Mouse (Mus musculus) limb, embryonic 12.5 days (tissue): ENCODE results near the gene Ntrk1. TPM values are rescaled to one million over a fixed set of nuclear protein-coding genes. Genes with fewer than 3 reads are reported as not detected.

Experiments used
- ATAC-seq: fragments of 200-750 bp; cut with Nextera tagmentation; 2 replicates; pipeline ENCODE4 v1.8.0; 2017; ENCODE audit warnings: low read depth, moderate TSS enrichment; ENCODE audit not compliant: insufficient number of reproducible peaks, insufficient read depth, low FRiP score, low TSS enrichment
- H3K27ac ChIP-seq: fragments of 300-500 bp; sonication (generic); 2 replicates; pipeline ENCODE4 v1.5.1; 2016; ENCODE audit warnings: mild to moderate bottlenecking, moderate library complexity
- H3K27me3 ChIP-seq: fragments of 300-500 bp; sonication (generic); 2 replicates; pipeline ENCODE4 v1.6.1; 2016; ENCODE audit warnings: mild to moderate bottlenecking, moderate library complexity
- H3K36me3 ChIP-seq: fragments of 300-500 bp; sonication (generic); 2 replicates; pipeline ENCODE4 v1.6.1; 2016; ENCODE audit warnings: mild to moderate bottlenecking, moderate library complexity
- H3K4me1 ChIP-seq: fragments of 300-500 bp; sonication (generic); replicated peaks from 2 replicates; pipeline ENCODE4 v1.6.1; 2016
- H3K4me2 ChIP-seq: fragments of 300-500 bp; sonication (generic); 2 replicates; pipeline ENCODE4 v1.6.1; 2016; ENCODE audit warnings: mild to moderate bottlenecking, moderate library complexity
- H3K4me3 ChIP-seq: fragments of 300-500 bp; sonication (generic); replicated peaks from 2 replicates; pipeline ENCODE4 v1.5.1; 2016; ENCODE audit warnings: mild to moderate bottlenecking
- H3K9ac ChIP-seq: fragments of 300-500 bp; sonication (generic); replicated peaks from 2 replicates; pipeline ENCODE4 v1.6.1; 2016; ENCODE audit warnings: mild to moderate bottlenecking, moderate library complexity
- H3K9me3 ChIP-seq: fragments of 300-500 bp; sonication (generic); 2 replicates; pipeline ENCODE4 v1.6.1; 2016; ENCODE audit warnings: mild to moderate bottlenecking, moderate library complexity
- WGBS: fragments of 180-500 bp; shearing (Covaris S2); methylation state at CpG from one replicate; pipeline ENCODE4 v1.1.7; 2016; 5-methylcytosine and 5-hydroxymethylcytosine counted together
- polyA plus RNA-seq: library from polyadenylated mRNA; unstranded; fragments of >200 nt; fragmentation: Nextera tagmentation; extraction: Ambion mirVana; gene quantifications from 2 replicates; pipeline ENCODE4 v1.2.1, GENCODE M21; 2016

Ntrk1 gene
- polyA plus RNA-seq, 1 experiment from 2014 or later: 5.1 TPM

DNA sequence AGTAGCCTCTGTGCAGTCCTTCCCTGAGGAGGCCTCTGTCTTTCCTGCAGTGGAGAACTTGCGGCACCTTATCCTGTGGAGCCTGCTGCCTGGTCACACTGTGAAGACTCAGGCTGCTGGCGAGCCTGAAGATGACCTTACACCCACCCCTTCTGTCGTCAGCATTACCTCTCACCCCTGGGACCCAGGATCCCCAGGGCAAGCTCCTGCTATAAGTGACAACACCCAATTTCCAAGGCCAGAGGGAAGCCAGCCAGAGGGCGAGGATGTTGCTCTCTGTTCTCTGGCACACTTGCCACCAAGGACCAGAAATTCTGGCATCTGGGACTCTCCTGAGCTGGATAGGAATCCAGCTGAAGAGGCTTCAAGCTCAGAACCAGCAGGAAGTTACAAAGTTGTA, 61.9 kb downstream of the Ntrk1 start:
- Histone ChIP-seq H3K27me3 (no peaks in the 10 kb centered on the region), H3K4me2 (no peak overlapping the region), H3K36me3 (peaks cover 100% of the 10 kb centered on the region), H3K4me1 (no peaks in the 10 kb centered on the region), H3K9me3 (no peaks in the 10 kb centered on the region), H3K27ac (no peak overlapping the region), H3K4me3 (no peak overlapping the region), H3K9ac (no peak overlapping the region)
- ATAC-seq: no peak
- 82% methylated on average over 4 of the region's 4 CpGs for WGBS

DNA sequence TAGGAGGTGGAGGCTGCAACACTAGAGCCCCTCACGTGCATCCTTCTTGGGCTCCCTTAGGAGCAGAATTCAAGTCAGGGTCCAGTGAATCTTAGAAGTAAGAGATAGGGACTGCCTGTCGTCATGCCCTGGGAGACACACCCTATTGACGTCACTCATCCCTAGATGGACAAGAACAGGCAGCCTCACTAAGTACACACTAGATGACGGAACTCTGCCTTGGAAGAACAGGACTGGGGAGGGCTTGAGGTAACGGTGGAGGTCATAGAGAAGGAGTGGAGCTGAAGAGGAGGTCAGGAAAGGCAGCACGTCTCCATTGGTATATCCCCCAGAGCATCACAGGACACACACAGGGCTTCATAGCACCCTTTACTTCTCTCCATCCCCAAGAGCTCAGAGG, 66.3 kb downstream of the Ntrk1 start:
- H3K9me3 ChIP-seq: no peaks in the 10 kb centered on the region
- H3K36me3 ChIP-seq: peaks cover 98% of the 10 kb centered on the region
- no peak for ATAC-seq
- H3K4me3 ChIP-seq: no peak overlapping the region
- H3K4me1 ChIP-seq: no peaks in the 10 kb centered on the region
- no peak overlapping the region for H3K9ac ChIP-seq
- H3K27ac ChIP-seq: no peak overlapping the region
- H3K27me3 ChIP-seq: no peaks in the 10 kb centered on the region
- WGBS: 93% methylated on average over 6 of the region's 6 CpGs
- H3K4me2 ChIP-seq: no peak overlapping the region

Other genes starting within 250 kb of the Ntrk1 start
- 21.9 and 23.1 TPM in 2 replicates for gene Arhgef11, start 177.6 kb downstream of the Ntrk1 start, polyA plus RNA-seq
- gene Lrrc71, start 46.5 kb downstream of the Ntrk1 start, polyA plus RNA-seq: 0.33 and 0.39 TPM in 2 replicates
- 0.40 and 0.44 TPM in 2 replicates for gene Insrr, start 1.8 kb upstream of the Ntrk1 start, polyA plus RNA-seq
- 12.0 and 14.2 TPM in 2 replicates for gene Pear1, start 29.1 kb upstream of the Ntrk1 start, polyA plus RNA-seq
- gene Sh2d2a, start 51.6 kb upstream of the Ntrk1 start, polyA plus RNA-seq: not detected in 2 replicates
- gene Prcc, start 90.4 kb upstream of the Ntrk1 start, polyA plus RNA-seq: 15.8 and 16.2 TPM in 2 replicates
- gene Hdgf, start 111.2 kb upstream of the Ntrk1 start, polyA plus RNA-seq: 286 and 294 TPM in 2 replicates
- 80.4 and 85.9 TPM in 2 replicates for gene Mrpl24, start 124.3 kb upstream of the Ntrk1 start, polyA plus RNA-seq
- 83.2 and 86.4 TPM in 2 replicates for gene Isg20l2, start 135.2 kb upstream of the Ntrk1 start, polyA plus RNA-seq
- 22.4 and 26.5 TPM in 2 replicates for gene Rrnad1, start 135.6 kb upstream of the Ntrk1 start, polyA plus RNA-seq
- 614 and 667 TPM in 2 replicates for gene Crabp2, start 153.5 kb upstream of the Ntrk1 start, polyA plus RNA-seq
- gene Nes, start 175.9 kb upstream of the Ntrk1 start, polyA plus RNA-seq: 29.4 and 32.5 TPM in 2 replicates
- 0.13 and 0.65 TPM in 2 replicates for gene Bcan, start 205.1 kb upstream of the Ntrk1 start, polyA plus RNA-seq
- gene Hapln2, start 232.4 kb upstream of the Ntrk1 start, polyA plus RNA-seq: 0.10 and 0.12 TPM in 2 replicates
- gene Gpatch4, start 247.9 kb upstream of the Ntrk1 start, polyA plus RNA-seq: 30.8 and 31.1 TPM in 2 replicates